Comparison of ENCODE assay signal across 20 mouse cellular contexts in genomic region chr1:39663050-39663449, GRCm38 (mm10). TPM values are rescaled to one million over a fixed set of nuclear protein-coding genes. Genes with fewer than 3 reads are reported as not detected.
DNase-seq lines count a peak whose midpoint lies in the region; ATAC-seq and TF ChIP-seq lines count a peak whose summit lies in the region.
"Had no signal": no experiment of that assay in that cellular context is flagged by ENCODE, and none has a peak within 500 bp of the region (broad histone marks: within the 10 kb centered on the region; RNA-seq: fewer than 3 reads in every experiment).

No protein-coding gene starts in this region.

- H3K4me1 ChIP-seq in hindbrain, embryonic 14.5 days (replicated peaks; ENCODE audit: control insufficient read depth, insufficient read depth, low read length): no peaks in the 10 kb centered on the region; the same call in 1 of the 2 replicates
- no peaks in the 10 kb centered on the region for H3K4me1 ChIP-seq in hindbrain, postnatal 0 days (ENCODE audit: insufficient read depth, low read length)
- H3K4me1 ChIP-seq in midbrain, embryonic 14.5 days (ENCODE audit: control insufficient read depth, insufficient read depth, low read length): no peaks in the 10 kb centered on the region
- no peaks in the 10 kb centered on the region for H3K4me1 ChIP-seq in midbrain, embryonic 13.5 days (replicated peaks)
- H3K4me1 ChIP-seq: embryonic facial prominence, embryonic 10.5 days; forebrain, embryonic 13.5 days; heart, embryonic 10.5 days; hindbrain, embryonic 12.5 days had no signal

- 63% methylated on average over 4 of the region's 4 CpGs for WGBS in hindbrain, embryonic 14.5 days
- WGBS in hindbrain, postnatal 0 days: 71% methylated on average over 4 of the region's 4 CpGs
- WGBS in midbrain, embryonic 14.5 days: 72% methylated on average over 4 of the region's 4 CpGs
- WGBS in midbrain, embryonic 13.5 days: 75% methylated on average over 4 of the region's 4 CpGs

- no peaks in the 10 kb centered on the region for H3K9me3 ChIP-seq in hindbrain, embryonic 14.5 days (ENCODE audit: control insufficient read depth, low read length)
- 0 out of 2 replicates have a peak, but pooled peaks cover 3% of the 10 kb centered on the region for H3K9me3 ChIP-seq in hindbrain, postnatal 0 days (ENCODE audit: low read length)
- H3K9me3 ChIP-seq in midbrain, embryonic 14.5 days (ENCODE audit: control insufficient read depth, low read length): no peaks in the 10 kb centered on the region; the same call in 1 of the 2 replicates
- H3K9me3 ChIP-seq in midbrain, embryonic 13.5 days: no peaks in the 10 kb centered on the region
- H3K9me3 ChIP-seq: heart, embryonic 10.5 days; hindbrain, embryonic 12.5 days had no signal

- no peak overlapping the region for H3K9ac ChIP-seq in hindbrain, embryonic 14.5 days
- no peak overlapping the region for H3K9ac ChIP-seq in hindbrain, postnatal 0 days (replicated peaks; ENCODE audit: low read length)
- no peak overlapping the region for H3K9ac ChIP-seq in midbrain, embryonic 14.5 days (replicated peaks; ENCODE audit: low read length)
- H3K9ac ChIP-seq in midbrain, embryonic 13.5 days (replicated peaks): no peak overlapping the region
- H3K9ac ChIP-seq: forebrain, embryonic 13.5 days; hindbrain, embryonic 12.5 days had no signal

- H3K27ac ChIP-seq in hindbrain, embryonic 14.5 days: no peak overlapping the region
- no peak overlapping the region for H3K27ac ChIP-seq in hindbrain, postnatal 0 days
- H3K27ac ChIP-seq in midbrain, embryonic 14.5 days (replicated peaks; ENCODE audit: low read depth, low read length): no peak overlapping the region; the same call in 1 of the 2 replicates
- no peak overlapping the region for H3K27ac ChIP-seq in midbrain, embryonic 13.5 days
- H3K27ac ChIP-seq: embryonic facial prominence, embryonic 10.5 days; forebrain, embryonic 13.5 days; heart, embryonic 10.5 days; hindbrain, embryonic 12.5 days had no signal

- no peak for DNase-seq in hindbrain, embryonic 14.5 days (ENCODE audit: low spot score)
- DNase-seq in hindbrain, postnatal 0 days (ENCODE audit: low spot score): no peak
- DNase-seq in midbrain, embryonic 14.5 days: peak; percentile 30
- DNase-seq in brain, adult 2 months (ENCODE audit: low read depth, low spot score): peak; percentile 62
- DNase-seq in telencephalon, adult 2 months (ENCODE audit: low read depth, low spot score): peak; percentile 54
- DNase-seq: adrenal gland, postnatal 10 days; cerebellum, adult 2 months; cerebellum, postnatal 10 days; gastrocnemius, postnatal 10 days; heart, adult 18-20 months; heart, postnatal 10 days; heart, postnatal 4 days had no signal

- no peak for TF ChIP-seq CTCF in hindbrain, postnatal 0 days (IDR thresholded peaks at IDR 0.05; ENCODE audit: low read depth)

- no peaks in the 10 kb centered on the region for H3K36me3 ChIP-seq in hindbrain, embryonic 14.5 days (replicated peaks; ENCODE audit: control insufficient read depth, insufficient read depth)
- H3K36me3 ChIP-seq in hindbrain, postnatal 0 days (ENCODE audit: insufficient read depth, low read length): no peaks in the 10 kb centered on the region
- H3K36me3 ChIP-seq in midbrain, embryonic 14.5 days (ENCODE audit: control insufficient read depth, insufficient read depth, low read length): no peaks in the 10 kb centered on the region
- H3K36me3 ChIP-seq in midbrain, embryonic 13.5 days: no peaks in the 10 kb centered on the region
- H3K36me3 ChIP-seq: embryonic facial prominence, embryonic 10.5 days; heart, embryonic 10.5 days; hindbrain, embryonic 12.5 days had no signal

- no peak overlapping the region for H3K4me3 ChIP-seq in hindbrain, embryonic 14.5 days (replicated peaks; ENCODE audit: low read length)
- H3K4me3 ChIP-seq in hindbrain, postnatal 0 days (ENCODE audit: low read length): no peak overlapping the region
- H3K4me3 ChIP-seq in midbrain, embryonic 14.5 days (replicated peaks; ENCODE audit: low read depth, low read length): no peak overlapping the region
- H3K4me3 ChIP-seq in midbrain, embryonic 13.5 days (replicated peaks): no peak overlapping the region
- H3K4me3 ChIP-seq: embryonic facial prominence, embryonic 10.5 days; forebrain, embryonic 13.5 days; heart, embryonic 10.5 days; hindbrain, embryonic 12.5 days had no signal

- ATAC-seq in hindbrain, embryonic 14.5 days (ENCODE audit: low FRiP score): 0 out of 2 replicates have a peak, but pooled peaks have one; percentile 37
- ATAC-seq in hindbrain, postnatal 0 days: no peak
- no peak; the same call in 1 of the 2 replicates for ATAC-seq in midbrain, embryonic 14.5 days (ENCODE audit: low FRiP score, low TSS enrichment)
- ATAC-seq in midbrain, embryonic 13.5 days: no peak
- ATAC-seq in cerebellum, adult (ENCODE audit: insufficient number of reproducible peaks, low FRiP score, low TSS enrichment): no peak
- ATAC-seq: forebrain, embryonic 13.5 days had no signal

- H3K27me3 ChIP-seq in hindbrain, embryonic 14.5 days (ENCODE audit: control insufficient read depth, insufficient read depth, low read length): no peaks in the 10 kb centered on the region
- no peaks in the 10 kb centered on the region for H3K27me3 ChIP-seq in hindbrain, postnatal 0 days (ENCODE audit: insufficient read depth, low read length)
- H3K27me3 ChIP-seq in midbrain, embryonic 14.5 days (ENCODE audit: control insufficient read depth, insufficient read depth, low read length): no peaks in the 10 kb centered on the region
- H3K27me3 ChIP-seq in midbrain, embryonic 13.5 days: no peaks in the 10 kb centered on the region
- H3K27me3 ChIP-seq: hindbrain, embryonic 12.5 days had no signal

- no peak overlapping the region for H3K4me2 ChIP-seq in hindbrain, embryonic 14.5 days (replicated peaks)
- no peak overlapping the region for H3K4me2 ChIP-seq in hindbrain, postnatal 0 days (ENCODE audit: low read depth, low read length)
- H3K4me2 ChIP-seq in midbrain, embryonic 14.5 days (ENCODE audit: low read length): no peak overlapping the region
- no peak overlapping the region for H3K4me2 ChIP-seq in midbrain, embryonic 13.5 days (replicated peaks)
- H3K4me2 ChIP-seq: forebrain, embryonic 13.5 days; hindbrain, embryonic 12.5 days had no signal

RNA-seq across cellular contexts. Expression of gene Creg2, which starts 11.8 kb away (rescaled TPM):
- polyA plus RNA-seq in hindbrain, embryonic 14.5 days (2014; fragmentation: Nextera tagmentation; extraction: Ambion mirVana): 6.8 and 7.6 TPM in 2 replicates
- 17.6 and 20.2 TPM in 2 replicates for total RNA-seq in hindbrain, postnatal 0 days (2014; rRNA removed)
- polyA plus RNA-seq in hindbrain, postnatal 0 days (2015; fragmentation: Nextera tagmentation; extraction: Ambion mirVana): 14.1 and 15.7 TPM in 2 replicates
- polyA plus RNA-seq in midbrain, embryonic 14.5 days (2014; fragmentation: Nextera tagmentation; extraction: Ambion mirVana): 4.2 and 5.8 TPM in 2 replicates
- 3.7 and 3.8 TPM in 2 replicates for polyA plus RNA-seq in midbrain, embryonic 13.5 days (2015; fragmentation: Nextera tagmentation; extraction: Ambion mirVana)
- total RNA-seq: heart, postnatal 10 days; heart, postnatal 4 days; MEL had no signal
- polyA plus RNA-seq: C2C12 had no signal

RNA-seq across cellular contexts. Expression of gene Rfx8, which starts 57.7 kb away (rescaled TPM):
- 0.10 and 0.40 TPM in 2 replicates for polyA plus RNA-seq in hindbrain, embryonic 14.5 days (2014; fragmentation: Nextera tagmentation; extraction: Ambion mirVana)
- 0.10 and 0.97 TPM in 2 replicates for total RNA-seq in hindbrain, postnatal 0 days (2014; rRNA removed)
- 0.39 and 0.68 TPM in 2 replicates for polyA plus RNA-seq in hindbrain, postnatal 0 days (2015; fragmentation: Nextera tagmentation; extraction: Ambion mirVana)
- polyA plus RNA-seq in midbrain, embryonic 14.5 days (2014; fragmentation: Nextera tagmentation; extraction: Ambion mirVana): 0.13 and 0.22 TPM in 2 replicates
- polyA plus RNA-seq in midbrain, embryonic 13.5 days (2015; fragmentation: Nextera tagmentation; extraction: Ambion mirVana): 0.13 and 0.28 TPM in 2 replicates
- total RNA-seq: MEL had no signal

Comparison
In these comparisons a context has a peak if more than half of its experiments do, and no peak if none do; other contexts are left out.
1. DNase-seq: peak in midbrain, embryonic 14.5 days (single experiment), brain, adult 2 months (single experiment) and telencephalon, adult 2 months (single experiment); none in hindbrain, embryonic 14.5 days (single experiment) and hindbrain, postnatal 0 days (single experiment).